Mouse (Mus musculus) lung, postnatal 0 days (tissue): ENCODE data around the gene Asap2. TPM values are rescaled to one million over a fixed set of nuclear protein-coding genes. Genes with fewer than 3 reads are reported as not detected.
"Not testable (repeated sequence)": the region's sequence is repeated elsewhere in the genome, so short reads cannot be mapped to it uniquely, and the experiment has no call there.

Source experiments
- ATAC-seq: fragments of 200-750 bp; cut with Nextera tagmentation; 2 replicates; pipeline ENCODE4 v1.8.0; 2017; ENCODE audit warnings: moderate library complexity
- DNase-seq: peaks from one replicate; pipeline ENCODE4 v3.0.0-alpha.2; 2016; ENCODE audit warnings: low spot score
- H3K27ac ChIP-seq: fragments of 300-500 bp; sonication (generic); 2 replicates; pipeline ENCODE4 v1.5.1; 2014; ENCODE audit warnings: antibody characterized with exemption, mild to moderate bottlenecking, low read length, mixed read lengths
- H3K27me3 ChIP-seq: fragments of 300-500 bp; sonication (generic); replicated peaks from 2 replicates; pipeline ENCODE4 v1.6.1; 2014; ENCODE audit warnings: low read length, mixed read lengths; ENCODE audit not compliant: insufficient read depth
- H3K36me3 ChIP-seq: fragments of 300-500 bp; sonication (generic); 2 replicates; pipeline ENCODE4 v1.6.1; 2014; ENCODE audit warnings: low read length, mixed read lengths; ENCODE audit not compliant: insufficient read depth
- H3K4me1 ChIP-seq: fragments of 300-500 bp; sonication (generic); 2 replicates; pipeline ENCODE4 v1.6.1; 2014; ENCODE audit warnings: antibody characterized with exemption, low read depth, low read length, mixed read lengths; ENCODE audit not compliant: insufficient read depth
- H3K4me2 ChIP-seq: fragments of 300-500 bp; sonication (generic); replicated peaks from 2 replicates; pipeline ENCODE4 v1.6.1; 2014; ENCODE audit warnings: low read depth, mild to moderate bottlenecking, low read length, moderate library complexity, mixed read lengths
- H3K4me3 ChIP-seq: fragments of 300-500 bp; sonication (generic); 2 replicates; pipeline ENCODE4 v1.5.1; 2014; ENCODE audit warnings: low read depth, low read length
- H3K9ac ChIP-seq: fragments of 300-500 bp; sonication (generic); replicated peaks from 2 replicates; pipeline ENCODE4 v1.6.1; 2014; ENCODE audit warnings: low read depth, mild to moderate bottlenecking
- H3K9me3 ChIP-seq: fragments of 300-500 bp; sonication (generic); 2 replicates; pipeline ENCODE4 v1.6.1; 2016; ENCODE audit warnings: low read length, mixed read lengths
- CTCF ChIP-seq: IDR thresholded peaks from 2 replicates; pipeline ENCODE4 v1.5.1; 2016; ENCODE audit warnings: antibody characterized with exemption, mild to moderate bottlenecking
- EP300 ChIP-seq: IDR thresholded peaks from 2 replicates; pipeline ENCODE4 v1.6.1; 2016; ENCODE audit warnings: antibody characterized with exemption, mild to moderate bottlenecking, control low read depth
- WGBS: fragments of 180-500 bp; shearing (Covaris S2); extraction: QIAGEN DNeasy Blood & Tissue Kit; methylation state at CpG from one replicate; pipeline ENCODE4 v1.1.7; 2014; 5-methylcytosine and 5-hydroxymethylcytosine counted together
- polyA plus RNA-seq: library from polyadenylated mRNA; unstranded; fragments of >200 nt; fragmentation: Nextera tagmentation; extraction: Ambion mirVana; gene quantifications from 2 replicates; pipeline ENCODE4 v1.2.1, GENCODE M21; 2015

The Asap2 gene
- polyA plus RNA-seq, 1 experiment from 2014 or later = 6.4 TPM

GRCm38 (mm10) chr12:21111116-21111475, 120.8 kb downstream of the Asap2 start:
- not testable (repeated sequence) for H3K9ac ChIP-seq, H3K36me3 ChIP-seq, H3K9me3 ChIP-seq, H3K4me1 ChIP-seq, DNase-seq, H3K27me3 ChIP-seq
- Histone ChIP-seq H3K27ac (0 out of 2 replicates have a peak overlapping the region, but pooled peaks have one; percentile 32), H3K4me3 (peak overlapping the region; percentile 65), H3K4me2 (peak overlapping the region; percentile 80)
- 4% methylated on average over 7 of the region's 8 CpGs for WGBS
- ATAC-seq = peak; percentile 70
- peak; percentile 68 for TF ChIP-seq CTCF

- no peak for TF ChIP-seq CTCF
- TF ChIP-seq EP300 = no peak
- WGBS = under 1% methylated on average over 74 of the region's 118 CpGs
- peak overlapping the region; percentile 50 for H3K9ac ChIP-seq
- no peaks in the 10 kb centered on the region for H3K27me3 ChIP-seq
- H3K4me1 ChIP-seq = no peaks in the 10 kb centered on the region
- H3K4me2 ChIP-seq = peak overlapping the region; percentile 80
- H3K4me3 ChIP-seq = peak overlapping the region; percentile 65
- no peaks in the 10 kb centered on the region for H3K36me3 ChIP-seq
- H3K27ac ChIP-seq = peak overlapping the region; percentile 59; the same call in 1 of the 2 replicates
- peak; percentile 92 for DNase-seq
- no peaks in the 10 kb centered on the region for H3K9me3 ChIP-seq
- peak; percentile 99 for ATAC-seq
Measured at GRCm38 (mm10) chr12:21111476-21112452, 121.5 kb downstream of the Asap2 start.

- ATAC-seq (peak; percentile 27), DNase-seq (peak; percentile 69)
- H3K36me3 ChIP-seq = no peaks in the 10 kb centered on the region
- TF ChIP-seq CTCF (peak; percentile 80), EP300 (no peak)
- H3K4me3 ChIP-seq = peak overlapping the region; percentile 65
- 1% methylated on average over 17 of the region's 17 CpGs for WGBS
- H3K27ac ChIP-seq = 0 out of 2 replicates have a peak overlapping the region, but pooled peaks have one; percentile 59
- H3K9me3 ChIP-seq = no peaks in the 10 kb centered on the region
- no peaks in the 10 kb centered on the region for H3K4me1 ChIP-seq
- no peaks in the 10 kb centered on the region for H3K27me3 ChIP-seq
- peak overlapping the region; percentile 50 for H3K9ac ChIP-seq
- H3K4me2 ChIP-seq = peak overlapping the region; percentile 80
Measured at GRCm38 (mm10) chr12:21112453-21112857, 122.2 kb downstream of the Asap2 start.

- DNase-seq (peak; percentile 59), ATAC-seq (peak; percentile 83)
- H3K9me3 ChIP-seq = no peaks in the 10 kb centered on the region
Measured at GRCm38 (mm10) chr12:21119446-21119845, 129.2 kb downstream of the Asap2 start.

GRCm38 (mm10) chr12:21122818-21123217, 132.6 kb downstream of the Asap2 start:
- Histone ChIP-seq H3K27me3 (no peaks in the 10 kb centered on the region), H3K27ac (no peak overlapping the region), H3K9ac (no peak overlapping the region), H3K36me3 (no peaks in the 10 kb centered on the region), H3K4me2 (no peak overlapping the region), H3K9me3 (no peaks in the 10 kb centered on the region), H3K4me3 (no peak overlapping the region), H3K4me1 (peaks cover 4% of the 10 kb centered on the region; the same call in 1 of the 2 replicates)
- 71% methylated on average over 3 of the region's 3 CpGs for WGBS
- peak; percentile 4 for DNase-seq
- TF ChIP-seq CTCF = no peak
- TF ChIP-seq EP300 = no peak
- no peak for ATAC-seq

More at GRCm38 (mm10) chr12:21119446-21119845, 129.2 kb downstream of the Asap2 start:
- Histone ChIP-seq H3K9ac (no peak overlapping the region), H3K27ac (no peak overlapping the region), H3K27me3 (no peaks in the 10 kb centered on the region), H3K36me3 (no peaks in the 10 kb centered on the region), H3K4me1 (peaks cover 4% of the 10 kb centered on the region; the same call in 1 of the 2 replicates), H3K4me2 (no peak overlapping the region), H3K4me3 (no peak overlapping the region)
- TF ChIP-seq CTCF (no peak), EP300 (no peak)
- 59% methylated on average over 3 of the region's 3 CpGs for WGBS

GRCm38 (mm10) chr12:21123647-21124046, 133.4 kb downstream of the Asap2 start:
- no peak overlapping the region for H3K4me2 ChIP-seq
- no peak for ATAC-seq
- no peaks in the 10 kb centered on the region for H3K9me3 ChIP-seq
- H3K27me3 ChIP-seq = no peaks in the 10 kb centered on the region
- H3K4me3 ChIP-seq = no peak overlapping the region
- no peak for TF ChIP-seq CTCF
- no peak for TF ChIP-seq EP300
- WGBS = 60% methylated on average over 5 of the region's 5 CpGs
- no peak overlapping the region for H3K9ac ChIP-seq
- no peak for DNase-seq
- 0 out of 2 replicates have a peak overlapping the region, but pooled peaks have one; percentile 3 for H3K27ac ChIP-seq
- H3K4me1 ChIP-seq = peaks cover 6% of the 10 kb centered on the region; the same call in 1 of the 2 replicates
- H3K36me3 ChIP-seq = no peaks in the 10 kb centered on the region
